Mouse (Mus musculus): ENCODE results near the gene Olfm4. TPM values are rescaled to one million over a fixed set of nuclear protein-coding genes. Genes with fewer than 3 reads are reported as not detected.

Olfm4 gene
- polyA plus RNA-seq, 1 experiment from 2014 or later = 34.1 TPM

DNA sequence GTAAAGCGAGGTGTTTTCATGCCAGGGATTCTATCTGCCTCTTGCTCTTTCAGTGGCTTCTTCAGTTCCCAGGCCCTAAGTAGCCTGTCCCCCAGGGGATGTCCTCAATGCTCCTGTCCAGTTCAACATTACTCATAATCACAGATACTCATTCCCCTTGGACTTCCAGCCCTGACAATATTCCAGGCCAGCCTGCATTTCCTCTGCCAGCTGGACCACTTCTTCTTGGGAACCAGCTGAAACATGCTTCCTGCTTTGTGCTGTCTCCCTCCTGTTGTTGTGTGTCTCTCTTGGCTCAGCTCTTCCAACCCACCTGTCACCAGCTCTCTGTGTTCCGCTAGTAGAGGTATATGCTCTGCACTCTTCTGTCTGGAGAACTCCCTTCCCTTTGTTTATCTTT is 1.8 kb downstream of the Olfm4 start:
- no peak overlapping the region for H3K27ac ChIP-seq (ENCODE audit: low read depth)
- no peak overlapping the region for H3K4me3 ChIP-seq (ENCODE audit: low read depth, low read length)
- DNase-seq (no peak), ATAC-seq (no peak)
- H3K4me1 ChIP-seq (ENCODE audit: insufficient read depth) = no peaks in the 10 kb centered on the region
- no peak overlapping the region for H3K9ac ChIP-seq (replicated peaks)
- no peaks in the 10 kb centered on the region for H3K36me3 ChIP-seq (replicated peaks; ENCODE audit: insufficient read depth, low read length)
- H3K4me2 ChIP-seq (ENCODE audit: low read depth, low read length) = no peak overlapping the region
- 88% methylated on average over 2 of the region's 2 CpGs for WGBS (ENCODE audit: insufficient replicate concordance)
- H3K9me3 ChIP-seq (ENCODE audit: low read length) = no peaks in the 10 kb centered on the region
- TF ChIP-seq CTCF (IDR thresholded peaks at IDR 0.05; ENCODE audit: low read depth) (no peak), EP300 (IDR thresholded peaks at IDR 0.05; ENCODE audit: low read depth) (no peak)
- no peaks in the 10 kb centered on the region for H3K27me3 ChIP-seq (ENCODE audit: insufficient read depth, low read length)

DNA sequence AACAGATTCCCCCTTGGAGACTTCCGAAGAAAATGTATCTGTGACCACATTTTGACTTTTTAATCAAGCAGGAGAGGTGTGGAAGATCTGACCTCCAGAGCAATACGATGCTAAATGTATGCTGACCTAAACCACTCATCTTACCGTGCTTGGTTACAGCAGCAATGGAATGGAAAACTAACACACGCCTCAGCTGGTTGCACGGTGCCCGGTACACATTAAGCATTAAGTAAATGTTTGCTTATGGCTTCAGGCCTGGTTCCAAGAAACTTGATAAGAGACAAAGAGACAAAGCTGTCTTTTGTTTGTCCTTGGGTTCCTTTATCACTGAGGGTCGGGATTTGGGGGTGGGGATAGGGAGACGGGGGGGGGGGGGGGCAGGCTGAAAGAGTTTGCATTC is 3.0 kb downstream of the Olfm4 start:
- Histone ChIP-seq H3K27me3 (ENCODE audit: insufficient read depth, low read length) (no peaks in the 10 kb centered on the region), H3K4me1 (ENCODE audit: insufficient read depth) (no peaks in the 10 kb centered on the region), H3K27ac (ENCODE audit: low read depth) (no peak overlapping the region), H3K9me3 (ENCODE audit: low read length) (no peaks in the 10 kb centered on the region), H3K4me3 (ENCODE audit: low read depth, low read length) (no peak overlapping the region), H3K4me2 (ENCODE audit: low read depth, low read length) (no peak overlapping the region), H3K36me3 (replicated peaks; ENCODE audit: insufficient read depth, low read length) (no peaks in the 10 kb centered on the region), H3K9ac (replicated peaks) (no peak overlapping the region)
- 57% methylated on average over 8 of the region's 8 CpGs for WGBS (ENCODE audit: insufficient replicate concordance)
- ATAC-seq (no peak), DNase-seq (no peak)
- TF ChIP-seq EP300 (IDR thresholded peaks at IDR 0.05; ENCODE audit: low read depth) (no peak), CTCF (IDR thresholded peaks at IDR 0.05; ENCODE audit: low read depth) (no peak)

DNA sequence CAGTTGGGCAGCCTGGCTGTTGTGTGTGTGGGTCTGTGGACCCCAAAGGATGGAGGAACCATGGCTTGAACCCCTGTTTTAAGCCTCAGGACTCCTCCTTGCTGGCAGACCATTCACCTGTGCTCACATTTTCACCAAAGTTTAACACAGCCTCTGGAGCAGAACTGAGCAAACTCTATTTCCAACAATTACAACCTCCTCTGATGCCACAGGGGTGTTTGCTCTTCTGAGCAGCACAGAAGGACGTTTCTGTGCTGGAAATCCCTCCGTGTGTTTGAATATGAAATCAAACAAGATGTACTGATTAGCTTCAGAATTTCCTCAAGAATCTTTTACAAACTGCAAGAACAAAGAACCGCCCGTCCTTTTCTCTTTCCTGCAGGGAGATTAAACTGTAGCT is 5.9 kb downstream of the Olfm4 start:
- DNase-seq (no peak), ATAC-seq (no peak)
- no peak for TF ChIP-seq CTCF (IDR thresholded peaks at IDR 0.05; ENCODE audit: low read depth)
- TF ChIP-seq EP300 (IDR thresholded peaks at IDR 0.05; ENCODE audit: low read depth) = no peak
- Histone ChIP-seq H3K27me3 (ENCODE audit: insufficient read depth, low read length) (no peaks in the 10 kb centered on the region), H3K27ac (ENCODE audit: low read depth) (no peak overlapping the region), H3K36me3 (replicated peaks; ENCODE audit: insufficient read depth, low read length) (no peaks in the 10 kb centered on the region), H3K9me3 (ENCODE audit: low read length) (no peaks in the 10 kb centered on the region), H3K4me3 (ENCODE audit: low read depth, low read length) (no peak overlapping the region), H3K4me1 (ENCODE audit: insufficient read depth) (no peaks in the 10 kb centered on the region), H3K4me2 (ENCODE audit: low read depth, low read length) (no peak overlapping the region), H3K9ac (replicated peaks) (no peak overlapping the region)
- WGBS (ENCODE audit: insufficient replicate concordance) = 50% methylated on average over 4 of the region's 4 CpGs

DNA sequence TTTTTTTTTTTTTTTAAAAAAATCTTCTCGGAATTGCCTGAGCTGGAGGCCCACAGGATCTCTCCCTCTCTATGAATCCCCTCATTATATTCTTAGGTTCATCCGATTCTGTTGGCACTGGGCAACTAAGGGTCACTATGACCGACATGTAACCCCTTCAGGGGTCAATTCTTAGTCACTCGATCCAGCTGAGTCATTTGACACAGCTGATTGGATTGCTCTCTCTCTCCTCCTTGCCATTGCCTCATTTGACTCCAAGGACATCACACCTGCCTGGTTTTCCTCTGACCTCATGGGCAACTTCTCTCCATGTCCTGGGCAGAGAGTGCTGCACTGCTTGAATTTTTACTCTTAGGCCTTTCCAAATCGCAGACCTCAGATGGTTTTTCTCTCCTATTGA is 6.7 kb downstream of the Olfm4 start:
- Histone ChIP-seq H3K27me3 (ENCODE audit: insufficient read depth, low read length) (no peaks in the 10 kb centered on the region), H3K36me3 (replicated peaks; ENCODE audit: insufficient read depth, low read length) (no peaks in the 10 kb centered on the region), H3K4me2 (ENCODE audit: low read depth, low read length) (no peak overlapping the region), H3K27ac (ENCODE audit: low read depth) (no peak overlapping the region), H3K9ac (replicated peaks) (no peak overlapping the region), H3K4me3 (ENCODE audit: low read depth, low read length) (no peak overlapping the region), H3K9me3 (ENCODE audit: low read length) (no peaks in the 10 kb centered on the region), H3K4me1 (ENCODE audit: insufficient read depth) (no peaks in the 10 kb centered on the region)
- 54% methylated on average over 5 of the region's 5 CpGs for WGBS (ENCODE audit: insufficient replicate concordance)
- TF ChIP-seq EP300 (IDR thresholded peaks at IDR 0.05; ENCODE audit: low read depth) = no peak
- TF ChIP-seq CTCF (IDR thresholded peaks at IDR 0.05; ENCODE audit: low read depth) = no peak
- ATAC-seq (no peak), DNase-seq (no peak)

DNA sequence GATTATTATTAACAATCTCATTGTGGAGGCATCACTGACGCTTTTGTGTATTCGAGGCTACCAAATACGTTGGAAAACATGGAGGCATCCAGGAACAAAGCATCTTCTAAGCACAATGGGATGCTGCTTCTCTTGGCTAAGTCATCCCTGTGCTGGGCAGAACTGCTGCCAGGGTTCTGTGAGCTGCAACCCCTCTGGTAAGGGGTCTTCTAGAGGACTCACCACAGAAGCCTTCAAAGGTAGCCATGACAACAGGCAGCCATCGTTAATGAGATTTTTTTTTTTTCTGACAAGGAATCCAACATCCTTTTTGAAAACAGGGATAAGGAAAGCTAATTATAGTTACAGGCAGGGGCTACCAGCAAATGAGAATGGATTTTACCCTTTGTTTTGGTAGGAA is 13.7 kb downstream of the Olfm4 start:
- TF ChIP-seq EP300 (IDR thresholded peaks at IDR 0.05; ENCODE audit: low read depth) (no peak), CTCF (IDR thresholded peaks at IDR 0.05; ENCODE audit: low read depth) (no peak)
- H3K27me3 ChIP-seq (ENCODE audit: insufficient read depth, low read length) = no peaks in the 10 kb centered on the region
- no peak for DNase-seq
- no peak overlapping the region for H3K9ac ChIP-seq (replicated peaks)
- no peak overlapping the region for H3K27ac ChIP-seq (ENCODE audit: low read depth)
- H3K4me3 ChIP-seq (ENCODE audit: low read depth, low read length) = no peak overlapping the region
- no peak overlapping the region for H3K4me2 ChIP-seq (ENCODE audit: low read depth, low read length)
- WGBS (ENCODE audit: insufficient replicate concordance) = 80% methylated on average over 4 of the region's 4 CpGs
- no peak for ATAC-seq
- no peaks in the 10 kb centered on the region for H3K9me3 ChIP-seq (ENCODE audit: low read length)
- no peaks in the 10 kb centered on the region for H3K36me3 ChIP-seq (replicated peaks; ENCODE audit: insufficient read depth, low read length)
- no peaks in the 10 kb centered on the region for H3K4me1 ChIP-seq (ENCODE audit: insufficient read depth)

DNA sequence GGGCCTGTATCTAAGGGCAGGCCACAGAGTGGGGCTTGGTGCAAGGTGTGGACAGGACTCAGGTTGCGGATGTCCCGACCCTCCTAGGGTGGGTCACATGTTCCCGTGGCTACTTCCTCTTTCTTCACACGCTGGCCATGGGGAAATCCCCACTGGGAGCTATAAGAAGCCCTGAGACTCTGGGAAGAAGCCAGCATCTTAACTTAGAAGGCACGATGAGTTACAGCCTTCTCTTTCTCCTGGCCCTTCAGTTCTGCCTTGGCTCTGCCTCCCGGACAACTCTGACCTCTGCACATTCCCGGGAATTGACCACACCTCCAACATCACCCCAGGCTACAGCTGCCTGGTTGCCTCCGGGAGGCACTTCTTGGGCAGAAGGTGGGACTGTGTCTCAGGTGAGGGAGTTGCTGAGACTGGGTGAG is 16.2 kb downstream of the Olfm4 start:
- ATAC-seq = peak; percentile 35; the same call in 1 of the 2 replicates
- DNase-seq = peak; percentile 16
- Histone ChIP-seq H3K4me3 (ENCODE audit: low read depth, low read length) (peak overlapping the region; percentile 21), H3K36me3 (replicated peaks; ENCODE audit: insufficient read depth, low read length) (no peaks in the 10 kb centered on the region), H3K9ac (replicated peaks) (no peak overlapping the region), H3K27ac (ENCODE audit: low read depth) (no peak overlapping the region), H3K27me3 (ENCODE audit: insufficient read depth, low read length) (no peaks in the 10 kb centered on the region), H3K9me3 (ENCODE audit: low read length) (no peaks in the 10 kb centered on the region), H3K4me2 (ENCODE audit: low read depth, low read length) (no peak overlapping the region), H3K4me1 (ENCODE audit: insufficient read depth) (no peaks in the 10 kb centered on the region)
- WGBS (ENCODE audit: insufficient replicate concordance) = 43% methylated on average over 8 of the region's 8 CpGs
- TF ChIP-seq CTCF (IDR thresholded peaks at IDR 0.05; ENCODE audit: low read depth) (no peak), EP300 (IDR thresholded peaks at IDR 0.05; ENCODE audit: low read depth) (no peak)

DNA sequence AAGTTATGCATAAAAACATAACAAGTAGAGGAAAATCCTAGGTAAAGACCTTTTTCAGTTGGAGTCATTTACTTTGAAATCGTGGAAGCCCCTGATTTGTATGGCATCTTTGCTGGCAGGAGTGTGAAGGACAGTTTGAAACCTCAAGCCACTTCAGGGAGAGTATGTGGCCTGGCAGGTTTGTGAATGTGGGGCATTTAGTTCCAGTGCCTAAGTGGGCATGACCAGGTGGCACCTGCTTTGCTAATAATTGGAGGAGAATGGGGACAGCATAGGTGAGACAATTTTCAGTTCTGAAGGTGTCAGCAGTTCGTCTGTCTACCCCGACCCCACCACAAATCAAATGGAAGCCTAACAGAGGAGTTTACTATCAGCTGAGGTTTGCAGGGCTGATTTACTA is 23.8 kb downstream of the Olfm4 start:
- no peak overlapping the region; the same call in 1 of the 2 replicates for H3K4me2 ChIP-seq (ENCODE audit: low read depth, low read length)
- DNase-seq (no peak), ATAC-seq (no peak)
- no peaks in the 10 kb centered on the region for H3K9me3 ChIP-seq (ENCODE audit: low read length)
- no peaks in the 10 kb centered on the region for H3K4me1 ChIP-seq (ENCODE audit: insufficient read depth)
- no peak overlapping the region for H3K4me3 ChIP-seq (ENCODE audit: low read depth, low read length)
- TF ChIP-seq EP300 (IDR thresholded peaks at IDR 0.05; ENCODE audit: low read depth) = no peak
- no peak for TF ChIP-seq CTCF (IDR thresholded peaks at IDR 0.05; ENCODE audit: low read depth)
- no peaks in the 10 kb centered on the region for H3K27me3 ChIP-seq (ENCODE audit: insufficient read depth, low read length)
- no peak overlapping the region for H3K9ac ChIP-seq (replicated peaks)
- WGBS (ENCODE audit: insufficient replicate concordance) = 76% methylated on average over 3 of the region's 3 CpGs
- no peak overlapping the region for H3K27ac ChIP-seq (ENCODE audit: low read depth)
- no peaks in the 10 kb centered on the region for H3K36me3 ChIP-seq (replicated peaks; ENCODE audit: insufficient read depth, low read length)
